Mouse (Mus musculus) MEL (cell line): ENCODE measurements around the gene Ccdc144b. TPM values are rescaled to one million over a fixed set of nuclear protein-coding genes. Genes with fewer than 3 reads are reported as not detected.
A peak's percentile ranks its signal among the peaks of the same experiment; 100 is the strongest.

Experiments used
- DNase-seq: peaks from one replicate; pipeline ENCODE4 v3.0.0; 2011; ENCODE audit warnings: low read depth, low spot score
- H3K27ac ChIP-seq: 2 replicates; pipeline ENCODE4 v1.5.1; 2012; ENCODE audit warnings: low read depth, mild to moderate bottlenecking, control low read depth, low read length, moderate library complexity; ENCODE audit not compliant: control insufficient read depth
- H3K27me3 ChIP-seq, 2 experiments: fragments of 150-350 bp in 1 of 2; sonication (generic) in 1 of 2; 2 replicates each; pipeline ENCODE4 v1.6.1; 2012; ENCODE audit warnings: low read length in 2 of 2, mild to moderate bottlenecking in 2 of 2, improper control_type of control experiment in 1 of 2, moderate library complexity in 1 of 2; ENCODE audit not compliant: insufficient read depth in 2 of 2, control insufficient read depth in 1 of 2
- H3K36me3 ChIP-seq, 2 experiments: 2 replicates each; pipeline ENCODE4 v1.6.1; 2012 to 2014; ENCODE audit warnings: low read length in 2 of 2, improper control_type of control experiment in 1 of 2, inconsistent platforms in 1 of 2, mild to moderate bottlenecking in 1 of 2; ENCODE audit not compliant: insufficient read depth in 2 of 2, control insufficient read depth in 1 of 2
- H3K4me1 ChIP-seq, 2 experiments: fragments of 150-350 bp in 1 of 2; sonication (generic) in 1 of 2; 2 replicates each; pipeline ENCODE4 v1.6.1; 2012; ENCODE audit warnings: low read length in 2 of 2, improper control_type of control experiment in 1 of 2, mild to moderate bottlenecking in 1 of 2; ENCODE audit not compliant: insufficient read depth in 2 of 2, control insufficient read depth in 1 of 2
- H3K4me3 ChIP-seq, 2 experiments: fragments of 150-350 bp in 1 of 2; sonication (generic) in 1 of 2; 2 replicates each; pipeline ENCODE4 v1.5.1; 2012; ENCODE audit warnings: low read depth in 2 of 2, low read length in 2 of 2, mild to moderate bottlenecking in 2 of 2, moderate library complexity in 2 of 2, control low read depth in 1 of 2, improper control_type of control experiment in 1 of 2; ENCODE audit not compliant: control insufficient read depth in 1 of 2, insufficient read depth in 1 of 2
- H3K79me2 ChIP-seq: 2 replicates; pipeline ENCODE4 v1.6.1; 2012; ENCODE audit warnings: mild to moderate bottlenecking, low read length, moderate library complexity; ENCODE audit not compliant: control insufficient read depth, poor library complexity, insufficient read depth
- H3K9ac ChIP-seq: 2 replicates; pipeline ENCODE4 v1.6.1; 2012; ENCODE audit warnings: low read depth, mild to moderate bottlenecking, control low read depth, low read length, moderate library complexity; ENCODE audit not compliant: control insufficient read depth, poor library complexity, severe bottlenecking
- H3K9me3 ChIP-seq: fragments of 150-350 bp; sonication (generic); replicated peaks from 2 replicates; pipeline ENCODE4 v1.6.1; 2012; ENCODE audit warnings: mild to moderate bottlenecking, low read length, improper control_type of control experiment, moderate library complexity; ENCODE audit not compliant: insufficient read depth
- CHD2 ChIP-seq: IDR thresholded peaks from 2 replicates; pipeline ENCODE4 v1.6.1; 2011; ENCODE audit warnings: low read length, improper control_type of control experiment
- EP300 ChIP-seq, 2 experiments: IDR thresholded peaks; 2 replicates each; pipeline ENCODE4 v1.6.1; 2011; ENCODE audit warnings: improper control_type of control experiment in 2 of 2, low read length in 2 of 2, low read depth in 1 of 2, mild to moderate bottlenecking in 1 of 2
- GABPA ChIP-seq: IDR thresholded peaks from 2 replicates; pipeline ENCODE4 v1.6.1; 2012; ENCODE audit warnings: low read depth, mild to moderate bottlenecking, inconsistent platforms, low read length, improper control_type of control experiment, moderate library complexity
- KAT2A ChIP-seq: conservative IDR thresholded peaks from 2 replicates; pipeline ENCODE4 v1.6.1; 2012; ENCODE audit warnings: low read depth, low read length, improper control_type of control experiment, inconsistent platforms
- MAX ChIP-seq: IDR thresholded peaks from 2 replicates; pipeline ENCODE4 v1.6.1; 2011; ENCODE audit warnings: low read length, improper control_type of control experiment
- MEF2A ChIP-seq: IDR thresholded peaks from 2 replicates; pipeline ENCODE4 v1.6.1; 2014; ENCODE audit warnings: low read depth, mild to moderate bottlenecking, inconsistent platforms, low read length, improper control_type of control experiment; ENCODE audit not compliant: poor library complexity, insufficient replicate concordance, severe bottlenecking; ENCODE audit errors: extremely low read depth
- MYB ChIP-seq: IDR thresholded peaks from 2 replicates; pipeline ENCODE4 v1.6.1; 2011; ENCODE audit warnings: mild to moderate bottlenecking, low read depth, low read length, improper control_type of control experiment
- RAD21 ChIP-seq: IDR thresholded peaks from 2 replicates; pipeline ENCODE4 v1.6.1; 2011; ENCODE audit warnings: mild to moderate bottlenecking, low read depth, low read length, improper control_type of control experiment
- TAL1 ChIP-seq: IDR thresholded peaks from 2 replicates; pipeline ENCODE4 v1.6.1; 2012; ENCODE audit warnings: mild to moderate bottlenecking, inconsistent platforms, low read length, moderate library complexity, mixed read lengths
- USF1 ChIP-seq: IDR thresholded peaks from 2 replicates; pipeline ENCODE4 v1.6.1; 2014; ENCODE audit warnings: low read depth, mild to moderate bottlenecking, inconsistent platforms, low read length, improper control_type of control experiment, moderate library complexity
- ZKSCAN1 ChIP-seq: IDR thresholded peaks from 2 replicates; pipeline ENCODE4 v1.6.1; 2012; ENCODE audit warnings: low read depth, mild to moderate bottlenecking, inconsistent platforms, low read length, improper control_type of control experiment, moderate library complexity
- polyA plus RNA-seq, 2 experiments: library from polyadenylated mRNA; stranded (reverse) in 1 of 2; unstranded in 1 of 2; fragments of >175 nt in 1 of 2; fragments of >200 nt in 1 of 2; gene quantifications; 2 replicates each; pipeline versions ENCODE4 v1.2.1 to v1.2.4; 2012; ENCODE audit warnings: low replicate concordance in 2 of 2, low read depth in 1 of 2; ENCODE audit not compliant: insufficient read length in 2 of 2, insufficient read depth in 1 of 2, missing spikeins in 1 of 2
- total RNA-seq: library from RNA; depleted of rRNA; stranded (reverse); fragments of 300-350 nt; gene quantifications from 2 replicates; pipeline ENCODE4 v1.2.3, GENCODE M21; 2012

Ccdc144b gene
- total and polyA plus RNA-seq, 3 experiments: not detected

DNA sequence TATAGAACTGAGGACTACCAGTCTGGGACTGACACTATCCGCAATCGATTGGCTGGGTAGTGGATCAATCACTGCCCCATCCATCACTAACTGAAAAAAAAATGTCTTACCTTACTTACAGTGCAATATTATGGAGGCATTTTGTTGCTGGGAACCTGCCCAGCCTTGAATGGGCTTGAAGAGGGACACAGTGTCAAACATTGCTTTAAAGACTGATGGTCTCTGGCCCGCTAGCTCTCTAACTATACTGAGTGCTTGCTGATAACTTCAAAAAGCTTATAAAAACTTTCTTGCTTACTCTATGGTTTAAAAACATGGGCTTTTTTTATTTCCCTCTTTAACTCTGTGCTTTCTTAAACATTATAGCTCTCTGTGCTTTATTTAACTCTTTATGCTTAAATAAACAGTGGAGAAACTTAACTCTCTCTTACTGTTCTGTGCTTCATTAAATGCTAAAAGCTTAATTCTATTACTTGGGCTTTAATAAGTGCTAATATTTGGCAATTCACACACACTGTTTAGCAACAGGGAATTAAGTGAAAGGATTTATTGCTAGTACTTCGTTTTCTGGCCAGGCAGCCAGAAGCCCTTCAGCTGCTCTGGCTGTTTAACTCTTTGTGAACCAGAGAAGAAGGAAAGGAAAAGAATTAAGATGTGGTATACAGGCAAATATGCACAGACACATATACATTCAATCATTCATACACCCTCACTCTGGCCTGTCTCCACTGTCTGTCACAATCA is 44.8 kb downstream of the Ccdc144b start:
- H3K4me1 ChIP-seq: no peaks in the 10 kb centered on the region; a peak in 1 of 4 replicates
- peaks cover 0 to 5% of the 10 kb centered on the region in 2 experiments; a peak in 2 of 4 replicates for H3K36me3 ChIP-seq
- H3K9ac ChIP-seq: no peak overlapping the region
- TF ChIP-seq MAX (no peak), TAL1 (no peak), RAD21 (no peak), GABPA (no peak), CHD2 (no peak), EP300 (IDR thresholded peaks at IDR 0.05; ENCODE audit: low read depth in 1 of 2, low read length in 2 of 2) (no peak), MYB (no peak), ZKSCAN1 (no peak), MEF2A (no peak), KAT2A (no peak)
- no peak for DNase-seq
- H3K9me3 ChIP-seq: no peaks in the 10 kb centered on the region
- H3K4me3 ChIP-seq: no peak overlapping the region
- no peaks in the 10 kb centered on the region for H3K79me2 ChIP-seq
- peaks cover 0 to 1% of the 10 kb centered on the region in 2 experiments; a peak in 1 of 4 replicates for H3K27me3 ChIP-seq
- H3K27ac ChIP-seq: no peak overlapping the region

DNA sequence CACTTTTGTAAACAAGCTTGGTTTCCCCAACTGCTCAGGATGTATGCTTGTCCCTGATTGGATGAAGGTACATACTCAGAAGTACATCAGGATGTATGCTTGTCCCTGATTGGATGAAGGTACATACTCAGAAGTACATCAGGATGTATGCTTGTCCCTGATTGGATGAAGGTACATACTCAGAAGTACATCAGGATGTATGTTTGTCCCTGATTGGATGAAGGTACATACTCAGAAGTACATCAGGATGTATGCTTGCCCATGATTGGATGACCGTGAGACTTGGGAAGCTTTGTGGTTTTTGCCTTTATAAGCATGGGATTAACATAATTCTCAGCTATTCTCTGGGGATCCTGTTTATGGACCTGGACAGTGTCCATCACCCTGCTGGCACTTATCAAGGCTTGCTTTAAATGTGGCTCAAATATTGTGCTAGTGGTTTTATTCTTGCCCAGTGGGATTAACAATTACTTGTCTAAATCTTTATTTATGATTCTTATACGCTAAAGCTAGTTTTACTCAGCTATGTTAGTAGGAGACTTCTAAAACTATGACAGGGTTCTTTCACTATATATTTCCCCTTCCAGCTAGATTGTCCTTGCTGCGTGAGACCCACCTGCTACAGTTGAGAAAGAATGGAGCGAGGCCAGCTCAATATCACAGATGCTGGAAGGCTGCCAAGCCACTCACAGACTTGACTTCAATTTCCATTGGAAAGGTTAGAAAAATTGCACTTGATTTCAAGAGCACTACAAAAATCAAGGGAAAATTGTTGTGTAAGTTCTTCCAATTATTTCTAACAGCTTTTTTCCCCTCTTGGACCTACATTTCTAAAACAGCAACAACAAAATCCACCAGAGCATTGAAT is 49.1 kb downstream of the Ccdc144b start:
- H3K79me2 ChIP-seq: peaks cover 2% of the 10 kb centered on the region; the same call in 1 of the 2 replicates
- H3K9ac ChIP-seq: no peak overlapping the region
- peaks cover 0 to 4% of the 10 kb centered on the region in 2 experiments; a peak in 3 of 4 replicates for H3K4me1 ChIP-seq
- no peak overlapping the region for H3K4me3 ChIP-seq
- peak; percentile 64 for DNase-seq
- H3K9me3 ChIP-seq: no peaks in the 10 kb centered on the region
- no peak for TF ChIP-seq USF1
- 0 out of 2 replicates have a peak, but pooled peaks have one; percentile 18 for TF ChIP-seq GABPA
- no peaks in the 10 kb centered on the region for H3K27me3 ChIP-seq
- H3K27ac ChIP-seq: no peak overlapping the region
- peaks cover 0 to 8% of the 10 kb centered on the region in 2 experiments; a peak in 2 of 4 replicates for H3K36me3 ChIP-seq
